Mouse (Mus musculus) mouse embryonic stem cell (cell line): Measurements from ENCODE around the gene Znrf4.

ENCODE experiments used
- in situ Hi-C, 2 experiments: fragments of 300-500 bp; cut with MboI; formaldehyde crosslinking; loops; 1 replicate in 1 of 2; 3 replicates in 1 of 2; pipeline ENCODE4 v1.14.3; 2019 to 2020; ENCODE audit warnings: low sequenced_read_pairs in 2 of 2, low pct_unique_long_range_greater_than_20kb in 1 of 2, mixed read lengths in 1 of 2; ENCODE audit not compliant: unreplicated experiment in 1 of 2

Gene Znrf4

GRCm38 (mm10) chr17:56512310-56512709, at the start of gene Znrf4:
TSS of gene Znrf4 (minus strand) at chr17:56512431.
- in situ Hi-C loops = no loop called here

- in situ Hi-C loops = no loop called here
Measured at GRCm38 (mm10) chr17:56561866-56562265, 49.6 kb upstream of the Znrf4 start.

- in situ Hi-C loops = no loop called here
Measured at GRCm38 (mm10) chr17:56560131-56560530, 47.9 kb upstream of the Znrf4 start.

- in situ Hi-C loops = no loop called here
Measured at GRCm38 (mm10) chr17:56559386-56559785, 47.2 kb upstream of the Znrf4 start.

- in situ Hi-C loops = no loop called here
Measured at GRCm38 (mm10) chr17:56558448-56558847, 46.2 kb upstream of the Znrf4 start.

GRCm38 (mm10) chr17:56554122-56554551, 41.9 kb upstream of the Znrf4 start, which contains the start of gene Gm20219:
TSS of gene Gm20219 (minus strand) at chr17:56554387.
- in situ Hi-C loops = loop anchor here in 1 of 2 experiments (5.0 kb wide), 1 partner anchor 197 kb away; no protein-coding TSS in a partner anchor

- in situ Hi-C loops = loop anchor here in 1 of 2 experiments (5.0 kb wide), 1 partner anchor 196 kb away; no protein-coding TSS in a partner anchor
Measured at GRCm38 (mm10) chr17:56552781-56553363, 40.6 kb upstream of the Znrf4 start.

- in situ Hi-C loops = loop anchor here in 1 of 2 experiments (5.0 kb wide), 1 partner anchor 195 kb away; no protein-coding TSS in a partner anchor
Measured at GRCm38 (mm10) chr17:56551841-56552581, 39.8 kb upstream of the Znrf4 start.

- in situ Hi-C loops = loop anchor here in 1 of 2 experiments (5.0 kb wide), 1 partner anchor 194 kb away; no protein-coding TSS in a partner anchor
Measured at GRCm38 (mm10) chr17:56550784-56551475, 38.7 kb upstream of the Znrf4 start.

- in situ Hi-C loops = loop anchor here in 1 of 2 experiments (10.0 kb wide), 1 partner anchor 194 kb away; no protein-coding TSS in a partner anchor
Measured at GRCm38 (mm10) chr17:56548605-56549105, 36.4 kb upstream of the Znrf4 start.

GRCm38 (mm10) chr17:56547846-56548604, 35.8 kb upstream of the Znrf4 start:
- in situ Hi-C loops = loop anchor here in 1 of 2 experiments (10.0 kb wide), 1 partner anchor 193 kb away; no protein-coding TSS in a partner anchor

GRCm38 (mm10) chr17:56547116-56547845, 35.0 kb upstream of the Znrf4 start:
- in situ Hi-C loops = loop anchor here in 1 of 2 experiments (10.0 kb wide), 1 partner anchor 192 kb away; no protein-coding TSS in a partner anchor

GRCm38 (mm10) chr17:56546576-56546975, 34.3 kb upstream of the Znrf4 start:
- in situ Hi-C loops = loop anchor here in 1 of 2 experiments (10.0 kb wide), 1 partner anchor 192 kb away; no protein-coding TSS in a partner anchor

- in situ Hi-C loops = loop anchor here in 1 of 2 experiments (10.0 kb wide), 1 partner anchor 191 kb away; no protein-coding TSS in a partner anchor
Measured at GRCm38 (mm10) chr17:56545945-56546344, 33.7 kb upstream of the Znrf4 start.

- in situ Hi-C loops = loop anchor here in 1 of 2 experiments (10.0 kb wide), 1 partner anchor 190 kb away; no protein-coding TSS in a partner anchor
Measured at GRCm38 (mm10) chr17:56544699-56545387, 32.6 kb upstream of the Znrf4 start.

GRCm38 (mm10) chr17:56543684-56544224, 31.5 kb upstream of the Znrf4 start:
- in situ Hi-C loops = loop anchor here in 1 of 2 experiments (10.0 kb wide), 1 partner anchor 189 kb away; no protein-coding TSS in a partner anchor
